Mouse (Mus musculus) heart, adult 2 months (tissue): ENCODE measurements around the gene Pla2g2e.
A peak's percentile ranks its signal among the peaks of the same experiment; 100 is the strongest.

Source experiments
- CTCF ChIP-seq: fragments of 200-600 bp; IDR thresholded peaks from 2 replicates; pipeline ENCODE4 v1.8.1; 2022; ENCODE audit warnings: antibody characterized with exemption, mild to moderate bottlenecking, moderate library complexity
- POLR2A ChIP-seq: fragments of 200-500 bp; IDR thresholded peaks from 2 replicates; pipeline ENCODE4 v1.6.1; 2011; ENCODE audit warnings: mild to moderate bottlenecking, low read depth, low read length, control low read depth; ENCODE audit not compliant: insufficient read depth

DNA sequence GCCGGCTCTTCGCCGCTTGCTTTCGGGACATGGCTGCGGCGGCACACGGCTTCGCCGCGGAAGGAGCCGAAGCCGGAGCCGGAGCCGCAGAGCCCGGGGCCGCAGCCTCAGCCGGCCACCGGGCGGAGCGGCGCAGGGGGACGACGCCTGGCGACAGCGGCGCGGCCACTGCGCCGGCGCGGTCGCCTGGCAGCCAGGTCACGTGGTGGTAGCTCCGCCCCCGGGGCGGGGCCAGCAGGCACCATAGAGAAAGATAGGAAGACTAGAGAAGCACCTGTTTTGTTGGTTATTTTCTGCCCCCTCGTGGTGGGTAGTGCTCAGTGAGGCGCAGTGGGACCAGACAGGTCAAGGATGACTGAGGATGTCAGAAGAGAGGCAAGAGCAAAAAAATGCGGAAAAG lies 36.1 kb downstream of the Pla2g2e start, which contains the start of gene Otud3:
- peak; percentile 85 for TF ChIP-seq CTCF
- peak; percentile 68 for TF ChIP-seq POLR2A
